Mouse (Mus musculus) hindbrain, embryonic 11.5 days (tissue): ENCODE results near the gene Lama5. TPM values are rescaled to one million over a fixed set of nuclear protein-coding genes. Genes with fewer than 3 reads are reported as not detected.

Source experiments
- ATAC-seq: fragments of 200-750 bp; cut with Nextera tagmentation; 2 replicates; pipeline ENCODE4 v1.8.0; 2017; ENCODE audit warnings: mild to moderate bottlenecking, moderate TSS enrichment, moderate library complexity; ENCODE audit not compliant: low FRiP score
- DNase-seq: peaks from one replicate; pipeline ENCODE4 v3.0.0-alpha.2; 2015; ENCODE audit warnings: low spot score
- H3K27ac ChIP-seq: fragments of 300-500 bp; sonication (generic); 2 replicates; pipeline ENCODE4 v1.5.1; 2014; ENCODE audit warnings: mild to moderate bottlenecking, low read depth, low read length
- H3K27me3 ChIP-seq: fragments of 300-500 bp; sonication (generic); 2 replicates; pipeline ENCODE4 v1.6.1; 2014; ENCODE audit warnings: mild to moderate bottlenecking, low read length, moderate library complexity, mixed read lengths; ENCODE audit not compliant: control insufficient read depth, insufficient read depth
- H3K36me3 ChIP-seq: fragments of 300-500 bp; sonication (generic); 2 replicates; pipeline ENCODE4 v1.6.1; 2014; ENCODE audit warnings: mild to moderate bottlenecking, low read length, moderate library complexity, mixed read lengths; ENCODE audit not compliant: control insufficient read depth, insufficient read depth
- H3K4me1 ChIP-seq: fragments of 300-500 bp; sonication (generic); replicated peaks from 2 replicates; pipeline ENCODE4 v1.6.1; 2014; ENCODE audit warnings: low read length, mixed read lengths; ENCODE audit not compliant: control insufficient read depth, insufficient read depth
- H3K4me2 ChIP-seq: fragments of 300-500 bp; sonication (generic); replicated peaks from 2 replicates; pipeline ENCODE4 v1.6.1; 2014; ENCODE audit warnings: mild to moderate bottlenecking, low read depth, low read length
- H3K4me3 ChIP-seq: fragments of 300-500 bp; sonication (generic); 2 replicates; pipeline ENCODE4 v1.5.1; 2014; ENCODE audit warnings: low read depth, low read length
- H3K9ac ChIP-seq: fragments of 300-500 bp; sonication (generic); 2 replicates; pipeline ENCODE4 v1.6.1; 2014; ENCODE audit warnings: low read depth, low read length
- H3K9me3 ChIP-seq: fragments of 300-500 bp; sonication (generic); 2 replicates; pipeline ENCODE4 v1.6.1; 2016; ENCODE audit warnings: low read length; ENCODE audit not compliant: control insufficient read depth
- WGBS: fragments of 180-500 bp; shearing (Covaris S2); extraction: QIAGEN DNeasy Blood & Tissue Kit; methylation state at CpG from one replicate; pipeline ENCODE4 v1.1.7; 2014; 5-methylcytosine and 5-hydroxymethylcytosine counted together
- polyA plus RNA-seq: library from polyadenylated mRNA; unstranded; fragments of >200 nt; fragmentation: Nextera tagmentation; extraction: Ambion mirVana; gene quantifications from 2 replicates; pipeline ENCODE4 v1.2.1, GENCODE M21; 2014

Gene Lama5
- polyA plus RNA-seq, 1 experiment from 2014 or later, result 4.4 TPM

DNA sequence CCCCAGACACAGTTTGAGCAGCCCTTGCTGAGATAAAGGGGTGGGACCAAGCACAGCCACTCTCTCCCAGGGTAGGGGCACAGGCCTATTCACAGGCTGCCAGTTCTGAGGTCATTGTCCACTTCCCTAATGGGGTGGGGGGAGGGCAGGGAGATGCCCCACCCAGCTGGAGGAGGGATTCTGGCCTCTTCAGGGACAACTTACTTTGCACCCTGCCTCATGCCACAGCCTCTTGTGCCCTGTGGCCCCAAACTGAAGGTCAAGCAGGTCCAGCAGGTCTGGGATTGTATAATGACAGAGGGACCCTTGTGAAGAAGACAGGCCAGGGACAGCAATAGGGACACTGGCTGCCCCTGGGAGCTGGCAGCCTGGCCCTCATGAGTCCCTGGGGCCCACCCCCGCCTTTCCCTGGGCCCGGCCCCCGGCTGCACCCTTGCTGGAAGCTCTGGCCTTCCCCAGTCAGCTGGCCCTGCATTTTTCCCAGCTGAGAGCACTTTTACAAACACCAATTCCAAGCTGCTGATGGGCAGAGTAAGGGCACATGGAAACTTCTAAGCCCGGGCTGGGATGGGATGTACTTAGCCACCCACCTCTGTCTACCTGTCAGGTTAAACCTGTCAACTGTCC is 11.2 kb downstream of the Lama5 start:
- 89% methylated on average over 4 of the region's 4 CpGs for WGBS
- H3K27me3 ChIP-seq, result no peaks in the 10 kb centered on the region
- H3K9me3 ChIP-seq, result no peaks in the 10 kb centered on the region
- H3K36me3 ChIP-seq, result no peaks in the 10 kb centered on the region
- ATAC-seq, result no peak
- no peak overlapping the region for H3K4me2 ChIP-seq
- H3K27ac ChIP-seq, result no peak overlapping the region
- H3K4me1 ChIP-seq, result no peaks in the 10 kb centered on the region
- no peak overlapping the region for H3K4me3 ChIP-seq
- DNase-seq, result no peak
- H3K9ac ChIP-seq, result no peak overlapping the region

GRCm38 (mm10) chr2:180212255-180212654 is 13.4 kb downstream of the Lama5 start:
- 90% methylated on average over 3 of the region's 3 CpGs for WGBS
- Histone ChIP-seq H3K4me3 (no peak overlapping the region), H3K9ac (no peak overlapping the region), H3K27me3 (no peaks in the 10 kb centered on the region), H3K9me3 (no peaks in the 10 kb centered on the region), H3K27ac (no peak overlapping the region), H3K4me2 (no peak overlapping the region), H3K36me3 (no peaks in the 10 kb centered on the region), H3K4me1 (no peaks in the 10 kb centered on the region; the same call in 1 of the 2 replicates)
- no peak for DNase-seq
- no peak for ATAC-seq

DNA sequence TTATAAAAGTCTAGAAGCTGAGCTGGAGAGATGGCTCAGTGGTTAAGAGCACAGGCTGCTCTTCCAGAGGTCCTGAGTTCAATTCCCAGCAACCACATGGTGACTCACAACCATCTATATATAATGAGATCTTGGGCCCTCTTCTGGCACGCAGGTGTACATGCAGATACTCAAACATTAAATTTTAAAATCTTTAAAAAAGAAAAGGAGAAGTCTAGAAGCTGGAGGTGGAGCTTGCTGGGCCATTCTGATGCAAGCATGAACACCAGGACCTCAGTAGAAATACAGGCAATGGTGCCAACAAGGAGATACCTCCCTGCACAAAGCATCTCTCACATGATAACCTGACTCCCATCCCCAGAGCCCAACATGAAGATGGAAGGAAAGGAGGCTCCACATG is 16.7 kb downstream of the Lama5 start:
- WGBS, result 86% methylated on average over 1 of the region's 1 CpGs
- no peak overlapping the region for H3K9ac ChIP-seq
- H3K9me3 ChIP-seq, result no peaks in the 10 kb centered on the region
- no peak for ATAC-seq
- no peak for DNase-seq
- no peak overlapping the region for H3K27ac ChIP-seq
- no peaks in the 10 kb centered on the region for H3K27me3 ChIP-seq
- H3K4me1 ChIP-seq, result no peaks in the 10 kb centered on the region; the same call in 1 of the 2 replicates
- no peaks in the 10 kb centered on the region for H3K36me3 ChIP-seq
- H3K4me3 ChIP-seq, result no peak overlapping the region
- H3K4me2 ChIP-seq, result no peak overlapping the region

- no peaks in the 10 kb centered on the region; the same call in 1 of the 2 replicates for H3K4me1 ChIP-seq
- ATAC-seq (0 out of 2 replicates have a peak, but pooled peaks have one; percentile 23), DNase-seq (peak; percentile 63)
- no peak overlapping the region for H3K27ac ChIP-seq
- H3K4me3 ChIP-seq, result no peak overlapping the region
- no peaks in the 10 kb centered on the region for H3K36me3 ChIP-seq
- no peaks in the 10 kb centered on the region for H3K27me3 ChIP-seq
- no peak overlapping the region for H3K9ac ChIP-seq
- 72% methylated on average over 7 of the region's 7 CpGs for WGBS
- H3K9me3 ChIP-seq, result no peaks in the 10 kb centered on the region
- H3K4me2 ChIP-seq, result no peak overlapping the region
Measured at GRCm38 (mm10) chr2:180207840-180208239, 17.8 kb downstream of the Lama5 start.

DNA sequence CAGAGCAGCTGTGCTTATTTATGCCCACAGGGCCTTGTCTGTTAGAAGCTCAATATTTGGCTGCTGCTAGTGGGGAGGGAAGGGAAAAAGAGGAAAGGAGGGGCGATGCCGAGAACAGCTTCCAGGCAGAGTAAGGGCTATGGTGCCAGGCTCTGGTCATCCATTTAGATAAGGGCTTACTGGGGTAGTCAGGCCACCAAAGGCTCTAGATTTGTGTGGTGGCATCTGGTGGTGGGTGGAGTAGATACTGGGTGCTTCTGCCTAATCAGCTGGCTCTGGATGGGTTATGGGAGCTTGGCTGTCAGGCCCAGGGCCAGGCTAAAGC is 19.7 kb downstream of the Lama5 start:
- Histone ChIP-seq H3K9me3 (no peaks in the 10 kb centered on the region), H3K27ac (peak overlapping the region; percentile 58; the same call in 1 of the 2 replicates), H3K36me3 (no peaks in the 10 kb centered on the region), H3K4me1 (no peaks in the 10 kb centered on the region; the same call in 1 of the 2 replicates), H3K27me3 (no peaks in the 10 kb centered on the region), H3K4me3 (no peak overlapping the region), H3K9ac (no peak overlapping the region), H3K4me2 (no peak overlapping the region)
- WGBS, result 84% methylated on average over 2 of the region's 2 CpGs
- DNase-seq (no peak), ATAC-seq (no peak)

DNA sequence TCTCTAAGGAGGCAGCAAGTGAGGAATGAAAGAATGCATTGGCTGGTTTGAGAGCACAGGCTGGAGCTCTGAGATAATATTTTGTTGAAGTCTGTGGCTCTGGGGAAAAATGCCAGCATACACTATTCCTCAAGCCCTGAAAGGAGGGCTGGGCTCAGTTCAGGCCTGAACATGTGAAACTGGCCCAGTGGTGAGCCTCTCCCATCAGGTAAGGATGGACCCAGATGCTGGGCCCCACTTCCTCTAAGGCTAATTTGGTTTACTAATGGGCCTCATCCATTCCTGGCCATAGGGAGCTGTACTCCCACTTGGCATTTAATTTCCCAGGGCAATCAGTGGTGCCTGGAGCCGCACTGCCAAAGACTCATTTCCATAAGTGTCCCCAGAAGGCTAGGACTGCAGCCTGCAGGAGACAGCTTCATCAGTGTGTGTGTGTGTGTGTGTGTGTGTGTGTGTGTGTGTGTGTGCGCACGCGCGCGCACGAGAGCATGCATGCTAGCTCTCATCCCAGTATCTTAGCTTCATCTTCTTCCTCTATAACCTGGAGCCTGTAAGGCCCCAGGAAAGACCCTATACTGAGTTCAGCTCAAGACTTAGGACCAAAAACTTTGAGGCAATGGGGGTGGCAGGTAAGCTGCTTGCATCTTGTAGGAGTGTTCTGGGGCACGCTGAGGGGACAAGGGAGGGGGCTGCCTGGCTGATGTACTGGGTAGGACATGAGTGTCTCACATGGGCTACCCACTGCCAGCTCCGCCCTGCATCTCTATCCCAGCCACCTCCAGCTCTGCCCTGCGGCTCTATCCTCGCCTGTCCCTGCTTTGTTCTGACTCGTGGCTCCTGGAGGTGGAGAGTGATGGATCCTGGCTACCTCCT is 20.3 kb downstream of the Lama5 start:
- ATAC-seq, result peak; percentile 62
- no peaks in the 10 kb centered on the region; the same call in 1 of the 2 replicates for H3K4me1 ChIP-seq
- no peak overlapping the region for H3K9ac ChIP-seq
- H3K27ac ChIP-seq, result peak overlapping the region; percentile 58
- no peaks in the 10 kb centered on the region for H3K27me3 ChIP-seq
- no peaks in the 10 kb centered on the region for H3K9me3 ChIP-seq
- DNase-seq, result no peak
- no peak overlapping the region for H3K4me2 ChIP-seq
- no peak overlapping the region for H3K4me3 ChIP-seq
- WGBS, result 75% methylated on average over 12 of the region's 12 CpGs
- H3K36me3 ChIP-seq, result no peaks in the 10 kb centered on the region

- no peak overlapping the region for H3K9ac ChIP-seq
- no peak overlapping the region for H3K4me3 ChIP-seq
- no peak for DNase-seq
- H3K27ac ChIP-seq, result 0 out of 2 replicates have a peak overlapping the region, but pooled peaks have one; percentile 19
- H3K27me3 ChIP-seq, result no peaks in the 10 kb centered on the region
- ATAC-seq, result no peak
- WGBS, result 82% methylated on average over 9 of the region's 9 CpGs
- no peaks in the 10 kb centered on the region for H3K9me3 ChIP-seq
- H3K4me1 ChIP-seq, result no peaks in the 10 kb centered on the region; the same call in 1 of the 2 replicates
- H3K36me3 ChIP-seq, result no peaks in the 10 kb centered on the region
- no peak overlapping the region for H3K4me2 ChIP-seq
Measured at GRCm38 (mm10) chr2:180204501-180204900, 21.2 kb downstream of the Lama5 start.

- H3K4me3 ChIP-seq, result no peak overlapping the region
- no peak overlapping the region for H3K27ac ChIP-seq
- DNase-seq, result no peak
- 80% methylated on average over 10 of the region's 10 CpGs for WGBS
- no peak overlapping the region for H3K9ac ChIP-seq
- no peak for ATAC-seq
- H3K9me3 ChIP-seq, result no peaks in the 10 kb centered on the region
- H3K4me1 ChIP-seq, result no peaks in the 10 kb centered on the region; the same call in 1 of the 2 replicates
- H3K36me3 ChIP-seq, result no peaks in the 10 kb centered on the region
- H3K27me3 ChIP-seq, result no peaks in the 10 kb centered on the region
- H3K4me2 ChIP-seq, result no peak overlapping the region
Measured at GRCm38 (mm10) chr2:180202805-180203204, 22.9 kb downstream of the Lama5 start.
